Mouse (Mus musculus) thymus, adult 2 months (tissue): ENCODE results near the gene Slc25a24. TPM values are rescaled to one million over a fixed set of nuclear protein-coding genes. Genes with fewer than 3 reads are reported as not detected.
A peak's percentile ranks its signal among the peaks of the same experiment; 100 is the strongest.

Source experiments
- DNase-seq: peaks from one replicate; pipeline ENCODE4 v3.0.0; 2021
- H3K27ac ChIP-seq: fragments of 200-500 bp; 2 replicates; pipeline ENCODE4 v1.5.1; 2012; ENCODE audit warnings: low read length, control low read depth; ENCODE audit not compliant: control insufficient read depth, insufficient read depth
- H3K27me3 ChIP-seq: fragments of 200-500 bp; 2 replicates; pipeline ENCODE4 v1.6.1; 2012; ENCODE audit warnings: mild to moderate bottlenecking, low read length, moderate library complexity, mixed read lengths; ENCODE audit not compliant: control insufficient read depth, insufficient read depth
- H3K36me3 ChIP-seq: fragments of 200-500 bp; 2 replicates; pipeline ENCODE4 v1.6.1; 2012; ENCODE audit warnings: mild to moderate bottlenecking, low read length, moderate library complexity; ENCODE audit not compliant: control insufficient read depth, insufficient read depth
- H3K4me1 ChIP-seq: fragments of 200-500 bp; replicated peaks from 2 replicates; pipeline ENCODE4 v1.6.1; 2012; ENCODE audit warnings: low read length; ENCODE audit not compliant: control insufficient read depth, insufficient read depth
- H3K4me3 ChIP-seq: fragments of 200-500 bp; 2 replicates; pipeline ENCODE4 v1.5.1; 2012; ENCODE audit warnings: mild to moderate bottlenecking, low read length, control low read depth, moderate library complexity; ENCODE audit not compliant: control insufficient read depth, insufficient read depth
- CTCF ChIP-seq: fragments of 200-500 bp; IDR thresholded peaks from 2 replicates; pipeline ENCODE4 v1.5.1; 2012; ENCODE audit warnings: mild to moderate bottlenecking, control low read depth, low read length, moderate library complexity, borderline replicate concordance; ENCODE audit not compliant: control insufficient read depth, poor library complexity, insufficient read depth; ENCODE audit errors: extremely low read depth
- POLR2A ChIP-seq: fragments of 200-500 bp; IDR thresholded peaks from 2 replicates; pipeline ENCODE4 v1.6.1; 2012; ENCODE audit warnings: mild to moderate bottlenecking, low read length, control low read depth, moderate library complexity; ENCODE audit not compliant: control insufficient read depth, poor library complexity, insufficient read depth; ENCODE audit errors: extremely low read depth
- WGBS: fragments of 180-500 bp; shearing (Covaris S2); methylation state at CpG from one replicate; pipeline ENCODE4 v1.1.7; 2018; 5-methylcytosine and 5-hydroxymethylcytosine counted together
- polyA plus RNA-seq: library from polyadenylated mRNA; depleted of rRNA; stranded (reverse); fragments of >200 nt; gene quantifications from 2 replicates; pipeline ENCODE4 v1.2.3, GENCODE M21; 2012

The Slc25a24 gene
- polyA plus RNA-seq, 1 experiment, result 2.3 TPM

DNA sequence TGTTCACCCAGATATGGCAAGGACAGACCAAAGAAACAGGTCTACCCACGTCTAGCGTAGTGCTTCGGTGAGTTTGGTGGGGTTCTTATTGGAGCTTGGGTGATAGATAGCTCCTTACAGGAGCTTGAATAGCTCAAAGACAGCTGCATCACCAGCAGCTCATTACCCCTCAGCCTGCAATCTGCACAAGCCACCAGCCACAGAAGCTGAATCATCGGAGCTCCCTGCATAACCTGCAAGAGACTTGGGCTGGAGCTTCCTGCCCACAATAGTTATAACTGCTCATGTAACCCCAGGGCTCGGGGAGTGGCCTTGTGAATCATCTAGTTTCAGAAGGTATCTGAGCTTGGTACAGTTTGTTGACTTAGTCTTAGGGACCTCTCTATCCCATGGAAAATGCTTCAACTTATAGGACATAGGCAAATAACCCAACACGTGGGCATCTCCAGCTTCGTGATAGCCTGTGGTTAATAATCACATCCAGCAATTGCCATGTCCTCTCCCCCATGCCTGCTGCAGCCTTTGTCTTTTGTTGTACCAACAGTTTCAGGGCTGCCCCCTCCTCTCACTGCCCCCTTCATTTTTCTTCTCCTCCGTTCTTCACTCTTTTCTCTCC is 42.4 kb downstream of the Slc25a24 start:
- Histone ChIP-seq H3K27me3 (no peaks in the 10 kb centered on the region), H3K27ac (no peak overlapping the region), H3K4me1 (no peaks in the 10 kb centered on the region), H3K36me3 (no peaks in the 10 kb centered on the region), H3K4me3 (no peak overlapping the region)
- WGBS, result 35% methylated on average over 8 of the region's 8 CpGs
- TF ChIP-seq CTCF (no peak), POLR2A (no peak)
- DNase-seq, result no peak

DNA sequence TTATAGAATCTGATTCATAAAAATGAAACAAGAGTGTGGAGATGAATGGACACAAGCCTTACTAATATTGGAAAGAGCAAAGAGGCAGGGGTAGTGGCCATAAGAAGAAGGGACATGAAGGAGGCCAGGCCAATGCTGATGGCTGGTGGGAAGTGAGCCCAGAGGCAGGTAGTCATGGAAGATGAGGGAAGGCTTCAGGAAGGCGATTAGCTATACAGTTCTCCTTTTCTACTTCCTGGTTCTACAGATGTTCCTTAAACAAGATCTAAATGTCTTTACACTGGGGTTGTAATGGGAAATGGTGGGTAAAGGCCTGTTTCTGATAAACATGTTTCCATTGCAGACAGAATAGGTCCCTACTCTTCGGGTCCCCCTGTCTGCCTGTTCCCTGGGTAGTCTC is 46.2 kb downstream of the Slc25a24 start:
- Histone ChIP-seq H3K4me3 (no peak overlapping the region), H3K27me3 (no peaks in the 10 kb centered on the region), H3K27ac (no peak overlapping the region), H3K4me1 (no peaks in the 10 kb centered on the region), H3K36me3 (no peaks in the 10 kb centered on the region)
- no peak for TF ChIP-seq POLR2A
- TF ChIP-seq CTCF, result no peak
- 38% methylated on average over 2 of the region's 2 CpGs for WGBS
- DNase-seq, result no peak

DNA sequence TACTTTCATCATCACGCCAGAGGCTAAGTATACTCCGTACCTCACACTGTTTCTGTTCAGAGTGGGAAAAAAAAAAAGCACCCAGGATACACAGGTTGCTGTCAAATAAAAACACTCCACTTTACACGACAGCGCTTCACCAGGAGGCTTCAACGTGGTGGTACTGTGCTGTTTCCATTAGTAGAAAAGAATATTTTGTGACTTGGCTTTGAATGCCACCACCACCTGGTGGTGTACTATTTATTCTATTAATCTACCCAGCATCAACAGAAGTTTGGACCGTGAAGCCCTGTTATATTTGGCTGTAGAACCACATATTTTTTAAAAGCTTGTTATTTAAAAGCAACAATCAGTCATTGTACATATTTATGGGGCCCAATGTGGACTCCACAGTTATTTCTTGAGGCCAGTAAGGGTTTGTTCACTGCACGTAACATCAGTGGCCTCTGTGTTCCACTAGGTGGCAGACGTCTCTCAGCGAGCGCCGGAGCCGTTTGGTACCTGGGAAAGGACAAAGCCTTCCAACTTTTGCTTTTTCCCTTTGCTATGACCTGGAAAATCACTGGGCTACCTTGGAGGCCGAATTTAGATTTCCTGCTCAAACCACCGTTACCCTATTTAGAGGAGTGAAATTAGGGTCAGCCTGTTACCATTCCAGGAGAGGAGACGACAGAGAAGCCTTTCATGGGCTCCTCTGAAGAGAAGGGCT is 48.3 kb downstream of the Slc25a24 start:
- TF ChIP-seq POLR2A (no peak), CTCF (peak; percentile 77; the same call in 1 of the 2 replicates)
- DNase-seq, result peak; percentile 52
- H3K27ac ChIP-seq, result no peak overlapping the region
- H3K4me3 ChIP-seq, result no peak overlapping the region
- WGBS, result 23% methylated on average over 15 of the region's 15 CpGs
- no peaks in the 10 kb centered on the region for H3K4me1 ChIP-seq
- no peaks in the 10 kb centered on the region for H3K27me3 ChIP-seq
- H3K36me3 ChIP-seq, result no peaks in the 10 kb centered on the region

DNA sequence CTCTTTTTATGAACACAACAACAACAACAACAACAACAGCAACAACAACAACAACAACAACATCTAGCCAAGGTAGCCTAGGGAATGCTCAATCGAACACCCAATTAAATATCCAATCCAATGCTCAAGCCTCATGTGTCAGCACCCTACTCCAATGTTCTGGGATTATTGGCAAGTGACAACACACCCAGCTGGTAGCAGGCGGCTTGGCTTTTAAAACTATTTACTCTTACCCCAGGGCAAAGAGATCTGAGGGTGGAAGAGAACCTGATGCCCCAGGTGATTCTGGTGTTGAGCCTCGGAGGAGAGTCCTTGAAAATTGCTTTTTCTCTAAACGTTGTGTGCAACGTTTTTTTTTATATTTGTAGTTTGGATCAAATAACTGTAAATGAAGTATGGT is 51.4 kb downstream of the Slc25a24 start:
- Histone ChIP-seq H3K36me3 (no peaks in the 10 kb centered on the region), H3K27me3 (no peaks in the 10 kb centered on the region), H3K4me3 (no peak overlapping the region), H3K4me1 (no peaks in the 10 kb centered on the region), H3K27ac (no peak overlapping the region)
- TF ChIP-seq CTCF (no peak), POLR2A (no peak)
- DNase-seq, result no peak
- WGBS, result 91% methylated on average over 5 of the region's 5 CpGs

DNA sequence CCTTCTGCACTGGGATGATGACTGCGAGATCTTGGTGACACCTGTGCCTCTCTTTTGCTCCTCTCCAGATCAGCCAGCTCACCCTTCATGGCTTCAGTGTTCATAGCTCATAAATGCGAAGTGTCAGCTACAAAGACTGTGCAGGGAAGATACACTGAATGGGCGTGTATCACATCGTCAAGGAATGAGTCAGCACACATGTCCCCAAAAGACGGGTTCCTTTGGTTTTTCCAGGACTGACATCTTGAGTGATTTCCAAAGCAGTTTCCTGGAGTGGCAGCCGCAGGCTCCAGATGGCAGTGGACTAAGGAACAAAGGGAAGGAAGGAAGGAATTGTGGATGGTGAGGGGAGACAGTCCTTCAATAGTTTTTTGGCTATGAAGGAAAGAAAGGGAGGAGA is 55.8 kb downstream of the Slc25a24 start:
- Histone ChIP-seq H3K27me3 (no peaks in the 10 kb centered on the region), H3K27ac (no peak overlapping the region), H3K4me1 (no peaks in the 10 kb centered on the region), H3K36me3 (no peaks in the 10 kb centered on the region), H3K4me3 (no peak overlapping the region)
- TF ChIP-seq CTCF (no peak), POLR2A (no peak)
- 62% methylated on average over 6 of the region's 6 CpGs for WGBS
- no peak for DNase-seq

DNA sequence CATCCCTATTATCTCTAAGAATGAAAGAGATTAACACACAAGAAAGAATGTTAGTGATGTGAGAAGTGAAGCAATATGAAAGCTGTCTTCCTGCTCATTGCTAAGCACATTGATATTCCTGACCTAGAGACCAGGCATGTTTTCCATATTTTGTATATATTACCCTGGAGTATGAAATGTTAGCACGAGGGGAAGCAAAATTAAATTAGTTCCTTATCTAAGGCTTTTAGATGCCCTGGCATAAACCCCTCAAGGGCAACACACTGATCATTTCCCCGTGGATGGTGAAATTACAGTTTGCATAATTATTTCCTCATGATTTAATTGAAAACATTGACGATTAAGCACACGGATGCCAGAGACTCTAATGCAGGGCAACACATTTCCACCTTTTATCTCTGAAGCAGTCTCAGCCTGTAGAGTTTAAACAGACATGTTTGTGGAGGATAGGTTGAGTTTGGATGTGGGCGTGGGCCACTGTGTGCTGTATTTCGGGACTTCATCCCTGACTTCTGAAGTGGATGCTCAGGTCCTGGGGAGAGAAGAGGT is 56.7 kb downstream of the Slc25a24 start:
- WGBS, result 91% methylated on average over 6 of the region's 6 CpGs
- Histone ChIP-seq H3K36me3 (no peaks in the 10 kb centered on the region), H3K27ac (no peak overlapping the region), H3K4me1 (no peaks in the 10 kb centered on the region), H3K27me3 (no peaks in the 10 kb centered on the region), H3K4me3 (no peak overlapping the region)
- no peak for DNase-seq
- TF ChIP-seq CTCF (no peak), POLR2A (no peak)

DNA sequence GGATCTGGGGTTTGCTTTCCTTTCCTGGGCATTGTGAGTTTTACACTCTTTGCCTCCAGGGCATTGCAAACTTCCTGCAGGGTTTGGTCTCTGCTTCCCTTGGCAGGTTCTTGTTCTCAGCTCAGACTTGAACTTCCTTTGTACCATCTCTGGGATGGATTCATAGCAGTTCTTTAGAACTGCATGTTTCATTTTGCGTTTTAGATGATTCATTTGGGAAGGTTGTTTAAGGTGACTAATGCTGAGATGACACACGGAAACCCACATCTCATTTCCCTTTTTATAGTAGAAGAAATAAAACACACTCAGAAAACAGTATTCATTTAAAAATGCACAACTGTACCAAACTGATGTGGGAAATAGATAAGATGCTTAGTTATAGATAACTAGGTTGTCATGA is 73.2 kb downstream of the Slc25a24 start:
- Histone ChIP-seq H3K27ac (no peak overlapping the region), H3K4me3 (no peak overlapping the region), H3K27me3 (no peaks in the 10 kb centered on the region), H3K36me3 (no peaks in the 10 kb centered on the region), H3K4me1 (no peaks in the 10 kb centered on the region)
- WGBS, result 10% methylated on average over 2 of the region's 2 CpGs
- TF ChIP-seq CTCF (no peak), POLR2A (no peak)
- no peak for DNase-seq
